Mouse (Mus musculus): ENCODE results near the gene Nodal. TPM values are rescaled to one million over a fixed set of nuclear protein-coding genes. Genes with fewer than 3 reads are reported as not detected.

The Nodal gene
- polyA plus RNA-seq, 1 experiment = 52.2 TPM

GRCm38 (mm10) chr10:61415240-61415639 lies 2.5 kb upstream of the Nodal start:
- H3K4me1 ChIP-seq (ENCODE audit: control insufficient read depth, insufficient read depth, low read length) = peaks cover 6% of the 10 kb centered on the region

GRCm38 (mm10) chr10:61415890-61416289 lies 1.9 kb upstream of the Nodal start:
- peaks cover 6% of the 10 kb centered on the region for H3K4me1 ChIP-seq (ENCODE audit: control insufficient read depth, insufficient read depth, low read length)
- H3K9me3 ChIP-seq (replicated peaks; ENCODE audit: control insufficient read depth, insufficient read depth, low read length, poor library complexity, severe bottlenecking) = no peaks in the 10 kb centered on the region
- H3K27ac ChIP-seq (ENCODE audit: insufficient read depth, low read length) = peak overlapping the region; percentile 99
- TF ChIP-seq EP300 (IDR thresholded peaks at IDR 0.05; ENCODE audit: insufficient read depth, low read depth, low read length) (peak; percentile 95), CTCF (IDR thresholded peaks at IDR 0.05; ENCODE audit: low read depth, low read length) (no peak)
- H3K4me3 ChIP-seq (ENCODE audit: low read depth, low read length) = peak overlapping the region; percentile 31
- no peaks in the 10 kb centered on the region for H3K27me3 ChIP-seq (ENCODE audit: control insufficient read depth, insufficient read depth, low read length, poor library complexity, severe bottlenecking)
- peak overlapping the region; percentile 70 for H3K9ac ChIP-seq (ENCODE audit: low read depth, poor library complexity, severe bottlenecking)
- H3K36me3 ChIP-seq (ENCODE audit: control insufficient read depth, insufficient read depth, low read length, poor library complexity, severe bottlenecking) = peaks cover 12% of the 10 kb centered on the region

More at GRCm38 (mm10) chr10:61415240-61415639, 2.5 kb upstream of the Nodal start:
- Histone ChIP-seq H3K4me3 (ENCODE audit: low read depth, low read length) (peak overlapping the region; percentile 2; the same call in 1 of the 2 replicates), H3K27me3 (ENCODE audit: control insufficient read depth, insufficient read depth, low read length, poor library complexity, severe bottlenecking) (no peaks in the 10 kb centered on the region), H3K27ac (ENCODE audit: insufficient read depth, low read length) (peak overlapping the region; percentile 98), H3K36me3 (ENCODE audit: control insufficient read depth, insufficient read depth, low read length, poor library complexity, severe bottlenecking) (peaks cover 6% of the 10 kb centered on the region), H3K9ac (ENCODE audit: low read depth, poor library complexity, severe bottlenecking) (no peak overlapping the region), H3K9me3 (replicated peaks; ENCODE audit: control insufficient read depth, insufficient read depth, low read length, poor library complexity, severe bottlenecking) (no peaks in the 10 kb centered on the region)
- no peak for TF ChIP-seq POLR2A (IDR thresholded peaks at IDR 0.05; ENCODE audit: insufficient read depth, low read length)

GRCm38 (mm10) chr10:61416561-61416960 lies 1.2 kb upstream of the Nodal start:
- H3K4me3 ChIP-seq (ENCODE audit: low read depth, low read length) = peak overlapping the region; percentile 31
- H3K27me3 ChIP-seq (ENCODE audit: control insufficient read depth, insufficient read depth, low read length, poor library complexity, severe bottlenecking) = no peaks in the 10 kb centered on the region
- TF ChIP-seq CTCF (IDR thresholded peaks at IDR 0.05; ENCODE audit: low read depth, low read length) = no peak
- peak; percentile 72; the same call in 1 of the 2 replicates for TF ChIP-seq EP300 (IDR thresholded peaks at IDR 0.05; ENCODE audit: insufficient read depth, low read depth, low read length)

GRCm38 (mm10) chr10:61417046-61417445 lies 726 bp upstream of the Nodal start:
- no peaks in the 10 kb centered on the region for H3K9me3 ChIP-seq (replicated peaks; ENCODE audit: control insufficient read depth, insufficient read depth, low read length, poor library complexity, severe bottlenecking)
- H3K27me3 ChIP-seq (ENCODE audit: control insufficient read depth, insufficient read depth, low read length, poor library complexity, severe bottlenecking) = no peaks in the 10 kb centered on the region
- H3K36me3 ChIP-seq (ENCODE audit: control insufficient read depth, insufficient read depth, low read length, poor library complexity, severe bottlenecking) = peaks cover 12% of the 10 kb centered on the region
- H3K9ac ChIP-seq (ENCODE audit: low read depth, poor library complexity, severe bottlenecking) = peak overlapping the region; percentile 70
- no peak overlapping the region for H3K4me3 ChIP-seq (ENCODE audit: low read depth, low read length)
- H3K27ac ChIP-seq (ENCODE audit: insufficient read depth, low read length) = peak overlapping the region; percentile 99
- H3K4me1 ChIP-seq (ENCODE audit: control insufficient read depth, insufficient read depth, low read length) = peaks cover 6% of the 10 kb centered on the region
- TF ChIP-seq CTCF (IDR thresholded peaks at IDR 0.05; ENCODE audit: low read depth, low read length) (no peak), EP300 (IDR thresholded peaks at IDR 0.05; ENCODE audit: insufficient read depth, low read depth, low read length) (no peak), POLR2A (IDR thresholded peaks at IDR 0.05; ENCODE audit: insufficient read depth, low read length) (no peak)

More at GRCm38 (mm10) chr10:61416561-61416960, 1.2 kb upstream of the Nodal start:
- no peaks in the 10 kb centered on the region for H3K9me3 ChIP-seq (replicated peaks; ENCODE audit: control insufficient read depth, insufficient read depth, low read length, poor library complexity, severe bottlenecking)
- H3K9ac ChIP-seq (ENCODE audit: low read depth, poor library complexity, severe bottlenecking) = peak overlapping the region; percentile 70
- H3K36me3 ChIP-seq (ENCODE audit: control insufficient read depth, insufficient read depth, low read length, poor library complexity, severe bottlenecking) = peaks cover 12% of the 10 kb centered on the region
- peak overlapping the region; percentile 99 for H3K27ac ChIP-seq (ENCODE audit: insufficient read depth, low read length)
- peaks cover 6% of the 10 kb centered on the region for H3K4me1 ChIP-seq (ENCODE audit: control insufficient read depth, insufficient read depth, low read length)

- Histone ChIP-seq H3K9me3 (replicated peaks; ENCODE audit: control insufficient read depth, insufficient read depth, low read length, poor library complexity, severe bottlenecking) (no peaks in the 10 kb centered on the region), H3K4me3 (ENCODE audit: low read depth, low read length) (peak overlapping the region; percentile 85), H3K27ac (ENCODE audit: insufficient read depth, low read length) (peak overlapping the region; percentile 64), H3K36me3 (ENCODE audit: control insufficient read depth, insufficient read depth, low read length, poor library complexity, severe bottlenecking) (peaks cover 21% of the 10 kb centered on the region), H3K27me3 (ENCODE audit: control insufficient read depth, insufficient read depth, low read length, poor library complexity, severe bottlenecking) (no peaks in the 10 kb centered on the region), H3K4me1 (ENCODE audit: control insufficient read depth, insufficient read depth, low read length) (peaks cover 6% of the 10 kb centered on the region), H3K9ac (ENCODE audit: low read depth, poor library complexity, severe bottlenecking) (peak overlapping the region; percentile 91)
- 0 out of 2 replicates have a peak, but pooled peaks have one; percentile 4 for TF ChIP-seq EP300 (IDR thresholded peaks at IDR 0.05; ENCODE audit: insufficient read depth, low read depth, low read length)
- no peak for TF ChIP-seq CTCF (IDR thresholded peaks at IDR 0.05; ENCODE audit: low read depth, low read length)
- peak; percentile 70 for TF ChIP-seq POLR2A (IDR thresholded peaks at IDR 0.05; ENCODE audit: insufficient read depth, low read length)
Observed at GRCm38 (mm10) chr10:61418131-61418900, 544 bp downstream of the Nodal start.

GRCm38 (mm10) chr10:61419146-61419545 lies 1.4 kb downstream of the Nodal start:
- Histone ChIP-seq H3K36me3 (ENCODE audit: control insufficient read depth, insufficient read depth, low read length, poor library complexity, severe bottlenecking) (peaks cover 28% of the 10 kb centered on the region), H3K4me3 (ENCODE audit: low read depth, low read length) (peak overlapping the region; percentile 85), H3K9me3 (replicated peaks; ENCODE audit: control insufficient read depth, insufficient read depth, low read length, poor library complexity, severe bottlenecking) (no peaks in the 10 kb centered on the region), H3K27me3 (ENCODE audit: control insufficient read depth, insufficient read depth, low read length, poor library complexity, severe bottlenecking) (no peaks in the 10 kb centered on the region), H3K27ac (ENCODE audit: insufficient read depth, low read length) (peak overlapping the region; percentile 64), H3K4me1 (ENCODE audit: control insufficient read depth, insufficient read depth, low read length) (peaks cover 8% of the 10 kb centered on the region), H3K9ac (ENCODE audit: low read depth, poor library complexity, severe bottlenecking) (peak overlapping the region; percentile 91)
- TF ChIP-seq EP300 (IDR thresholded peaks at IDR 0.05; ENCODE audit: insufficient read depth, low read depth, low read length) (peak; percentile 88), CTCF (IDR thresholded peaks at IDR 0.05; ENCODE audit: low read depth, low read length) (no peak), POLR2A (IDR thresholded peaks at IDR 0.05; ENCODE audit: insufficient read depth, low read length) (no peak)

Data from ES-Bruce4 (cell line).